Mouse (Mus musculus) gastrocnemius, adult 18-20 months (tissue): Measurements from ENCODE around the gene Magohb. TPM values are rescaled to one million over a fixed set of nuclear protein-coding genes. Genes with fewer than 3 reads are reported as not detected.

Experiments
- DNase-seq: peaks from one replicate; pipeline ENCODE4 v3.0.0; 2021; ENCODE audit warnings: low spot score
- total RNA-seq, 2 experiments: library from RNA; stranded (reverse); gene quantifications; 2 replicates each; pipeline ENCODE4 v1.2.3; 2021

Magohb gene
- total RNA-seq, 2 experiments from 2014 or later: 3.6 to 5.2 TPM

- DNase-seq: no peak
Measured at GRCm38 (mm10) chr6:131262778-131263177, 30.3 kb downstream of the Magohb start.

DNA sequence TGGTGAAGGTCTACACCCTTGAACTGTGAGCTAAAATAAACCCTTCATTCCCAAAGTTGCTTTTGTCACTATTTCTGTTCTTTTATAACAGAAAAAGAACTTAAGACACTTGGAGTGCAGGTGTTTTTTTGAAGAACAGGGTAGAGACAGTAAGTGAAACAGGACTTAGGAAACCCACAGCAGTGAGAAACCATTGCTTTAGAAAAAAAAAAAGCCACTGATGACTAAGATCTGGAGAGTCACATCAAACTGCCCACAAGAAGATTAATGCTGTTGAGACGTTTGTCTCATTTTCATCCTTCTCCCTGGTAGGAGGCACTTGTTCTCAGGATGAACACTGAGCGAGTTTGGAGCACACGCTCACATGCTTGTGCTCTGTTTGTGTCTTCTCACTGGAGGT is 31.0 kb downstream of the Magohb start:
- no peak for DNase-seq

- DNase-seq: no peak
Measured at GRCm38 (mm10) chr6:131247206-131247605, 45.8 kb downstream of the Magohb start, which contains the start of gene Klra2. TSS of gene Klra2 (minus strand) at chr6:131247362.

- no peak for DNase-seq
Measured at GRCm38 (mm10) chr6:131245081-131245480, 48.0 kb downstream of the Magohb start.

Other genes with a start within 250 kb of the Magohb start
- under 1 TPM in 1 of 2 experiments, not detected in 1; 0.14 TPM for gene Klra2, start 45.9 kb downstream of the Magohb start, total RNA-seq
- gene Styk1, start 60.4 kb upstream of the Magohb start, total RNA-seq: under 1 TPM; 0.64 to 0.71 TPM
- 1,000 to 10,000 TPM; 2,006 to 2,015 TPM for gene Ybx3, start 95.2 kb upstream of the Magohb start, total RNA-seq
- not detected for gene 5430401F13Rik, start 193.2 kb upstream of the Magohb start, total RNA-seq
- not detected for gene Gm6619, start 193.2 kb upstream of the Magohb start, total RNA-seq